In genomic region chr14:79397321-79398122, GRCm38 (mm10) we compare ENCODE assay signal across 8 mouse cellular contexts. TPM values are rescaled to one million over a fixed set of nuclear protein-coding genes. Genes with fewer than 3 reads are reported as not detected.
DNase-seq lines count a peak whose midpoint lies in the region; ATAC-seq lines count a peak whose summit lies in the region.

Gene Mtrf1 (plus strand): TSS chr14:79397772.

- DNase-seq in NIH3T3 (ENCODE audit: low read depth): peak; percentile 75
- DNase-seq in cerebellum, postnatal 10 days: peak; percentile 75 to 83
- DNase-seq in frontal cortex, postnatal 14 days (ENCODE audit: low spot score in 2 of 2): peak; percentile 54 to 56
- DNase-seq in layer of hippocampus, postnatal 36 days: peak; percentile 64 to 67
- peak; percentile 74 for DNase-seq in lung, postnatal 25 days (ENCODE audit: low spot score)
- DNase-seq in retina, adult 2 months (ENCODE audit: low read depth, low spot score): peak; percentile 62
- DNase-seq in thymus, postnatal 25 days: peak; percentile 72

- H3K9me3 ChIP-seq in hindbrain, embryonic 15.5 days: no peaks in the 10 kb centered on the region

- peak within 1 kb of the TSS; percentile 71 for H3K4me3 ChIP-seq in hindbrain, embryonic 15.5 days

- peaks cover 12% of the 10 kb centered on the region; the same call in 1 of the 2 replicates for H3K36me3 ChIP-seq in hindbrain, embryonic 15.5 days

- H3K4me2 ChIP-seq in hindbrain, embryonic 15.5 days: peak within 1 kb of the TSS; percentile 75

- peaks cover 7% of the 10 kb centered on the region for H3K4me1 ChIP-seq in hindbrain, embryonic 15.5 days (replicated peaks)

- no peaks in the 10 kb centered on the region for H3K27me3 ChIP-seq in hindbrain, embryonic 15.5 days

- H3K27ac ChIP-seq in hindbrain, embryonic 15.5 days (replicated peaks): peak within 1 kb of the TSS; percentile 97

- WGBS in hindbrain, embryonic 15.5 days: 20% methylated on average over 23 of the region's 23 CpGs

- peak within 1 kb of the TSS; percentile 65 for H3K9ac ChIP-seq in hindbrain, embryonic 15.5 days

- ATAC-seq in hindbrain, embryonic 15.5 days (ENCODE audit: low FRiP score, low read depth): peak; percentile 96

RNA-seq across cellular contexts. Expression of gene Mtrf1, which starts in this region (rescaled TPM):
- 10.9 and 11.1 TPM in 2 replicates for polyA plus RNA-seq in hindbrain, embryonic 15.5 days (2015; fragmentation: Nextera tagmentation; extraction: Ambion mirVana)
- total RNA-seq in layer of hippocampus, postnatal 36 days (2021): 1 to 10 TPM; 5.5 to 5.7 TPM

Comparison
In these comparisons a context has a peak if more than half of its experiments do, and no peak if none do; other contexts are left out.
1. Peak in every context shown above with its lines: DNase-seq, ATAC-seq, H3K4me3 ChIP-seq and H3K27ac ChIP-seq.